Mouse (Mus musculus): Measurements from ENCODE around the gene Pard3. TPM values are rescaled to one million over a fixed set of nuclear protein-coding genes. Genes with fewer than 3 reads are reported as not detected.

Pard3 gene
- total RNA-seq, 1 experiment from 2014 or later: not detected

DNA sequence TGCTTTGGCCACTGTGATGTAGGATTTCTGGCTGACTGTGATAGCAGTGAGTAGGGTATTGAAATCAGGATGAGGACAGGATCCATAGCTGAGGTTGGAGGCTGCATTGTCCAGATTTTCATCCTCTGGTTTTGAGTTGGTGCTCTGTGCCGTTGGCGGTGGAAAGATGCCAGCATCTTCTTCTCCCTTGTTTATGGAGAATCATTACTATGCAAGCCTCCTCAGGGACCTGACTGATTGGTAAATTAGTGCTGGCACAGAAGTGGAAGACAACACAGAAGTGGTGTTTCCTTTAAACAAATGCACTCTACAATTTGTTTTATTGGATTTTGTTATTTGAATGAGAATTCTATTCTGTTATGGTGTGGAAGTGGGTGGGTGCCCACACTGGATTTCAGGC, 18.8 kb downstream of the Pard3 start:
- no peak for ATAC-seq (replicated peaks; ENCODE audit: low read depth, poor library complexity, severe bottlenecking)

DNA sequence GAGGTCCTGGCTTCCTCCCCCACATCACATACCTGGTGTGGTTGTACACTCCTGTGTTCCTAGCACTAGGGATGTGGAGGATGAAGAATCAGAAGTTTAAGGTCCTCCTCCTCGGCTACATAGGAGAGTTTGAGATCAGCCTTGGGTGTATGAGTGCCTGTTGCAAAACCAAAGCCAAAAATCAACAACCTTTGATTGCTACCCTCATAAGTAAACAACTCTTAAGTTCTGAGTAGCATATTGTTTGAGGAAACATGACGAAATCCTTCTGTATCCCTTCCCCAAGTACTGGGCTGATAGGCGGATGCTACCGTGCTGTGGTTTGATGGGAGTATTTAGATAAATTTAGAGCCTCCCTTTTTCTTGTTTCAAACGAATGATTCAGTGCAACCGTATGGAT, 20.9 kb downstream of the Pard3 start:
- no peak for ATAC-seq (replicated peaks; ENCODE audit: low read depth, poor library complexity, severe bottlenecking)

DNA sequence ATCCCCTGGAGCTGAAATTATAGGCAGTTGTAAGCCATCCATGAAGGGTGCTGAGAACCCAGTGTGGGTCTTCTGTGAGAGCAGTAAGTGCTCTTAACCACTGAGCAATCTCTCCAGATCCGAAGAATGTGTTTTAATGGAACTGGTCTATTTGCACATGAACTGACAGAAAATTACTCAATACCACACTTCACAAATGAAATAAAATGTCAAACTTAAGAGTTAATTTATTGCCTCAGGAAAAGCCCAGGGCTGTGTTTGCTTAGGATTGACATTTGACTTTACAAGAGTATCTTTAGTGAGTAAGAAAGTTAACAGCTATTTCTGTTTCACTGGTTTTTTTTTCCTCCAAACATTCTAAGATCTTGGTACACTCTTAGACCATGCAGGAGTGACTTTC, 23.7 kb downstream of the Pard3 start:
- no peak for ATAC-seq (replicated peaks; ENCODE audit: low read depth, poor library complexity, severe bottlenecking)

DNA sequence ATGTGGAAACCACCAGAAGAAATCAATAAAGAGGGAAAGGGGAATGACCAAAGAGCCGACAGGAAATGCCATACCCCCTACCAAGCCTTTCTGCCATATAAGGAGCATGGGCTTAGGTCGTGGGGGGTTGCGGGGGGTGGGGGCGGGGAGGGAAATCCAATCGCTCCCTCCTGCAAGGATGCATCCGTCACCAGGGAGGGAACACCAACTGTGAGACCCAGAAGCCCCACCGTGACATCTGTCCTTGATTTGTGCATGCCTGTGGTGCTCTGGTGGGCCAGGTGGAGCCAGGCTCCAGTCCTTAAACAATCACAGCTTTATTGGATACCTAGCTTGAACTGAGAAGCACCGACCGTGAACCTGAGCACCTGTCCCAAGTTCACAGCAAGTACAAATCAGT, 24.7 kb downstream of the Pard3 start:
- no peak for ATAC-seq (replicated peaks; ENCODE audit: low read depth, poor library complexity, severe bottlenecking)

DNA sequence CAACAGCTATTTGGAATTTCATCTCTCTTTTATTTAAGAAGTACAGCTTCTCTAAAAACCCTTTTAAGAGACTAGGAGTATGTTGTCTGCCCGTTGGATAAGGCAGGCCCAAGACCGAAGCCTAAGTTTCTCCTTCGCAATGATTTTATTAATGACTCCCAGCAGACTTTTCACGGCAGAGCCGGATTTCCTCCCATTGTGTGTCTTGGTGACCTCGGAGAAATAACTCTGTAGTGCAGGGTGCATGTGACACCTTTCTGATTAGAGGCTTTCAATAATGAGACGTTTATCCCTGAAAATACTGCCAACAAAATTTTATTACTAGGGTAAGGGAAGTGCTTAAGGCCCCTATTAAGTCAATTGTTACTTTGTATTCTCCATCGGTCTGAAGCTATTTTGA, 25.3 kb downstream of the Pard3 start:
- ATAC-seq (replicated peaks; ENCODE audit: low read depth, poor library complexity, severe bottlenecking): no peak

DNA sequence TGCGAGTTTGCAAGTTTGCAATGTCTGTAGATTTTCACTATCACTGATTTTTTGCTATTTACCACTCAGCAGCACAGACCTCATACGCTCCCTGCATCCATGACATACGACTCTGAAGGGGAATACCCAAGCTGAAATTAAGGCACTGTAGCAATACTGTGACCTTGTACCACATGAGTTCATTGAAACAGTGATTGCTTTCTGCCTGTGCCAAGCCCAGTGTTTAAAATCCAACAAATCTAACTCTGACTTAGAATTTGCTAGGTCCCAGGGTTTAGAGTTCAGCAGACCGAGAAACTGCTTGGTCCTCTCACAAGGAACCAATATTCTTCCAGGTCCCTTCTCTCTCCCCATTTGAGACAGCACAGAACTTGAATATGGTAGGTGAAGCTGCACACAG, 26.7 kb downstream of the Pard3 start:
- ATAC-seq (replicated peaks; ENCODE audit: low read depth, poor library complexity, severe bottlenecking): no peak

- no peak for ATAC-seq (replicated peaks; ENCODE audit: low read depth, poor library complexity, severe bottlenecking)
Measured at GRCm38 (mm10) chr8:127091936-127092335, 28.2 kb downstream of the Pard3 start.

- ATAC-seq (replicated peaks; ENCODE audit: low read depth, poor library complexity, severe bottlenecking): no peak
Measured at GRCm38 (mm10) chr8:127092383-127093112, 28.9 kb downstream of the Pard3 start.

- ATAC-seq (replicated peaks; ENCODE audit: low read depth, poor library complexity, severe bottlenecking): no peak
Measured at GRCm38 (mm10) chr8:127093113-127093426, 29.4 kb downstream of the Pard3 start.

DNA sequence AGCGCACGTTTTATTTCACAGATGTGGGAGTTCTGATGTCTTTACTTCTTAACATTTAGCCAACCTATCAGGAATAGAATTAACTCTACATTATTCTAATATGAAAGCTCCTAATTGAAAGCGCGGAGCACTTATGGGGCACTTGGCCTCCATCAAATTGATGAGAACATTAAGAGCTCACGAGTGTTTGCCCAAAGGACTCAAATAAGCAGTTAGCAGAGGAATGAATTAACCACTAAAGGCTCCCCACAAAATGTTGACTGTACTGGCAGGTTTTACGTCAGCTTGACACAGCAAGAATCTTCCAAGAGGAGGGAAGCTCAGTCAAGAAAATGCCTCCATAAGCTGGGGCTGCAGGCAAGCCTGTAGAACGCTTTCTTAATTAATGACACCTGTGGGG, 32.1 kb downstream of the Pard3 start:
- no peak for ATAC-seq (replicated peaks; ENCODE audit: low read depth, poor library complexity, severe bottlenecking)

GRCm38 (mm10) chr8:127099439-127100090, 35.9 kb downstream of the Pard3 start:
- no peak for ATAC-seq (replicated peaks; ENCODE audit: low read depth, poor library complexity, severe bottlenecking)

DNA sequence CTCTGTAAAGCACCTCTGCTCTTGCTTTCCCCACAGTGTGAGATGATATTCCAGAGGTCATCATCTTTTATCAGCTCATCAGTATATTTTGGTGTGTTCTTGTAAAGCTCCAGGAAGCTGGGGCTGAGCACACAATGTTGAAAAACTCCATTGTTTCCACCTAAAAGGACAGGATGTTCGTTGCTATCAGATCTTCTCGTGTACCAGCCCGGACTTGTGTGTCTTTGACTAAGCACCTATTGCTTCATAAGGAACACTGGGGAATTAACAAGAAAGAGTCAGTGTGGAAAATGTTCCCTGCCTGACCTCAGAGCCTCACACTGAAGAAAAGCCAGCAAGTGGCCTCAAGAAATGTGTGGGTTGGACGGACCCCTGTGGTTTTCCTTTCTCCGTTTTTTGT, 39.6 kb downstream of the Pard3 start:
- no peak for ATAC-seq (replicated peaks; ENCODE audit: low read depth, poor library complexity, severe bottlenecking)

- ATAC-seq (replicated peaks; ENCODE audit: low read depth, poor library complexity, severe bottlenecking): no peak
Measured at GRCm38 (mm10) chr8:127104616-127105015, 40.9 kb downstream of the Pard3 start.

GRCm38 (mm10) chr8:127107928-127108327, 44.2 kb downstream of the Pard3 start:
- no peak for ATAC-seq (replicated peaks; ENCODE audit: low read depth, poor library complexity, severe bottlenecking)

- ATAC-seq (replicated peaks; ENCODE audit: low read depth, poor library complexity, severe bottlenecking): no peak
Measured at GRCm38 (mm10) chr8:127113209-127113608, 49.5 kb downstream of the Pard3 start.

DNA sequence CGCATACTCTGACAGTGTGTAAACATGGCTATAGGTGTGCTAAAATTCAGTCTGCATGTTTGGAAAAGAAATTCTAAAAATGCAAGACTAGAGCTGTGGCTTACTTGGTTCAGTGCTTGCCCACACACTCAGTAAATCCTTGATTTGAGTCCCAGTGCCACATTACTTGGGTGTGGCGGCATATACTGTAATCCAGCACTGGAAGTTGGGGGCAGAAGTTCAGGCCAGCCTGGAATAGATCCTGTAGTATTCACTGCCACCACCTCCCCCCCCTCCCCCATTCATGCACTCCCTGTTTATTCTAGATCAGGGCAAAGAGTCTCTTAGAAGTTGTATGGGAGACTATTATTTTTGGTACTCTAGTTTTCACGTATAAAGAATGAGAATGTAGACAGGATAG, 52.1 kb downstream of the Pard3 start:
- no peak for ATAC-seq (replicated peaks; ENCODE audit: low read depth, poor library complexity, severe bottlenecking)

GRCm38 (mm10) chr8:127118373-127118861, 54.7 kb downstream of the Pard3 start:
- ATAC-seq (replicated peaks; ENCODE audit: low read depth, poor library complexity, severe bottlenecking): no peak

DNA sequence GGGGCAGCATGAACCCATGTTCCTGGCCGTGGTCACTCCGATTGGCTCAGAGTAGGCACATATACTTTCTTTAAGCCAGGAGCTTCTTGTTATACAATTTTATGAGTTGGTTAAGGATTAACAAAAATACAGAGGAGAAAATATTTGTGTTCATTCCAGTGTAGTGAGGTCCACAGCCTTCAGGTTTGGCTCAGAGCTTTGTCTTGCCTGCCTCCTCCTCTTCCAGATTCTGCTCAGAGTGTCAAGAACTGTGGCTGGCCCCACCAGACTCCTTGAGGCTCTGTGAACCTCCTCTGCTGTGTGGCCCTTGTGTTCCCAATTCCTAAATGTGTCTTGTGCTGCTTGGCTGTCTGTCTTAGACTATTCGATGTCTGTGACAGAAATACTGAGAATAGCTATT, 59.7 kb downstream of the Pard3 start:
- no peak for ATAC-seq (replicated peaks; ENCODE audit: low read depth, poor library complexity, severe bottlenecking)

- ATAC-seq (replicated peaks; ENCODE audit: low read depth, poor library complexity, severe bottlenecking): no peak
Measured at GRCm38 (mm10) chr8:127124795-127125194, 61.1 kb downstream of the Pard3 start.

GRCm38 (mm10) chr8:127125686-127126683, 62.3 kb downstream of the Pard3 start:
- ATAC-seq (replicated peaks; ENCODE audit: low read depth, poor library complexity, severe bottlenecking): no peak

Data from common myeloid progenitor, adult 5-6 weeks (primary cell).